Mouse (Mus musculus) liver, embryonic 11.5 days (tissue): ENCODE results near the gene Cdh19. TPM values are rescaled to one million over a fixed set of nuclear protein-coding genes. Genes with fewer than 3 reads are reported as not detected.

ENCODE experiments used
- ATAC-seq: fragments of 200-750 bp; cut with Nextera tagmentation; replicated peaks from 2 replicates; pipeline ENCODE4 v1.8.0; 2017; ENCODE audit warnings: moderate number of reproducible peaks, mild to moderate bottlenecking, moderate TSS enrichment, moderate library complexity; ENCODE audit not compliant: low FRiP score
- DNase-seq: peaks from one replicate; pipeline ENCODE4 v3.0.0-alpha.2; 2017; ENCODE audit warnings: low spot score
- H3K27ac ChIP-seq: fragments of 300-500 bp; sonication (generic); 2 replicates; pipeline ENCODE4 v1.5.1; 2014; ENCODE audit warnings: mild to moderate bottlenecking, low read depth, low read length, control low read depth
- H3K27me3 ChIP-seq: fragments of 300-500 bp; sonication (generic); replicated peaks from 2 replicates; pipeline ENCODE4 v1.6.1; 2014; ENCODE audit warnings: low read length, mixed read lengths; ENCODE audit not compliant: control insufficient read depth, insufficient read depth
- H3K36me3 ChIP-seq: fragments of 300-500 bp; sonication (generic); 2 replicates; pipeline ENCODE4 v1.6.1; 2014; ENCODE audit warnings: mild to moderate bottlenecking, low read length, moderate library complexity, mixed read lengths; ENCODE audit not compliant: control insufficient read depth, insufficient read depth
- H3K4me1 ChIP-seq: fragments of 300-500 bp; sonication (generic); replicated peaks from 2 replicates; pipeline ENCODE4 v1.6.1; 2014; ENCODE audit warnings: low read length, mixed read lengths; ENCODE audit not compliant: control insufficient read depth, insufficient read depth
- H3K4me2 ChIP-seq: fragments of 300-500 bp; sonication (generic); 2 replicates; pipeline ENCODE4 v1.6.1; 2014; ENCODE audit warnings: mild to moderate bottlenecking, control low read depth, moderate library complexity
- H3K4me3 ChIP-seq: fragments of 300-500 bp; sonication (generic); 2 replicates; pipeline ENCODE4 v1.5.1; 2014; ENCODE audit warnings: low read depth, low read length, control low read depth
- H3K9ac ChIP-seq: fragments of 300-500 bp; sonication (generic); 2 replicates; pipeline ENCODE4 v1.6.1; 2014; ENCODE audit warnings: low read depth, low read length, control low read depth
- H3K9me3 ChIP-seq: fragments of 300-500 bp; sonication (generic); 2 replicates; pipeline ENCODE4 v1.6.1; 2016; ENCODE audit warnings: low read length, inconsistent platforms, mixed read lengths; ENCODE audit not compliant: control insufficient read depth
- WGBS: fragments of 180-500 bp; shearing (Covaris S2); extraction: QIAGEN DNeasy Blood & Tissue Kit; methylation state at CpG from one replicate; pipeline ENCODE4 v1.1.7; 2014; 5-methylcytosine and 5-hydroxymethylcytosine counted together
- polyA plus RNA-seq: library from polyadenylated mRNA; unstranded; fragments of >200 nt; fragmentation: Nextera tagmentation; extraction: Ambion mirVana; gene quantifications from 2 replicates; pipeline ENCODE4 v1.2.1, GENCODE M21; 2014

Cdh19 gene
- polyA plus RNA-seq = 0.18 and 0.26 TPM in 2 replicates

GRCm38 (mm10) chr1:110977484-110977883 lies at the start of gene Cdh19:
TSS of gene Cdh19 (minus strand) at chr1:110977584.
- no peak for ATAC-seq
- H3K27me3 ChIP-seq = no peaks in the 10 kb centered on the region
- H3K9ac ChIP-seq = no peak within 1 kb of the TSS
- H3K4me2 ChIP-seq = no peak within 1 kb of the TSS
- no peak within 1 kb of the TSS for H3K4me3 ChIP-seq
- no peaks in the 10 kb centered on the region for H3K4me1 ChIP-seq
- 63% methylated on average over 2 of the region's 2 CpGs for WGBS
- no peak for DNase-seq
- no peaks in the 10 kb centered on the region for H3K9me3 ChIP-seq
- no peak within 1 kb of the TSS for H3K27ac ChIP-seq
- H3K36me3 ChIP-seq = no peaks in the 10 kb centered on the region

- Histone ChIP-seq H3K9ac (no peak overlapping the region), H3K4me1 (no peaks in the 10 kb centered on the region), H3K4me3 (no peak overlapping the region), H3K9me3 (no peaks in the 10 kb centered on the region), H3K27me3 (no peaks in the 10 kb centered on the region), H3K36me3 (no peaks in the 10 kb centered on the region), H3K4me2 (no peak overlapping the region), H3K27ac (no peak overlapping the region)
- WGBS = 60% methylated on average over 3 of the region's 3 CpGs
- DNase-seq (no peak), ATAC-seq (no peak)
Measured at GRCm38 (mm10) chr1:111020434-111021060, 43.2 kb upstream of the Cdh19 start.

GRCm38 (mm10) chr1:111017640-111018039 lies 40.3 kb upstream of the Cdh19 start:
- Histone ChIP-seq H3K27ac (no peak overlapping the region), H3K4me1 (no peaks in the 10 kb centered on the region), H3K36me3 (no peaks in the 10 kb centered on the region), H3K4me3 (no peak overlapping the region), H3K4me2 (no peak overlapping the region), H3K9me3 (no peaks in the 10 kb centered on the region), H3K9ac (no peak overlapping the region), H3K27me3 (no peaks in the 10 kb centered on the region)
- DNase-seq (no peak), ATAC-seq (no peak)

- Histone ChIP-seq H3K27me3 (no peaks in the 10 kb centered on the region), H3K36me3 (no peaks in the 10 kb centered on the region), H3K9ac (no peak overlapping the region), H3K4me2 (no peak overlapping the region), H3K4me3 (no peak overlapping the region), H3K27ac (no peak overlapping the region), H3K4me1 (no peaks in the 10 kb centered on the region), H3K9me3 (no peaks in the 10 kb centered on the region)
- DNase-seq (no peak), ATAC-seq (no peak)
Measured at GRCm38 (mm10) chr1:110989824-110990223, 12.4 kb upstream of the Cdh19 start.

- no peak overlapping the region for H3K4me3 ChIP-seq
- no peak overlapping the region for H3K27ac ChIP-seq
- no peak for DNase-seq
- no peak overlapping the region for H3K9ac ChIP-seq
- no peak overlapping the region for H3K4me2 ChIP-seq
- no peaks in the 10 kb centered on the region for H3K27me3 ChIP-seq
- no peaks in the 10 kb centered on the region for H3K9me3 ChIP-seq
- H3K4me1 ChIP-seq = no peaks in the 10 kb centered on the region
- no peaks in the 10 kb centered on the region for H3K36me3 ChIP-seq
- ATAC-seq = no peak
- WGBS = 82% methylated on average over 2 of the region's 2 CpGs
Measured at GRCm38 (mm10) chr1:110969201-110969600, 8.2 kb downstream of the Cdh19 start.

GRCm38 (mm10) chr1:110909752-110910151 lies 67.6 kb downstream of the Cdh19 start:
- Histone ChIP-seq H3K27me3 (no peaks in the 10 kb centered on the region), H3K9me3 (no peaks in the 10 kb centered on the region), H3K27ac (no peak overlapping the region), H3K4me2 (no peak overlapping the region), H3K9ac (no peak overlapping the region), H3K4me3 (no peak overlapping the region), H3K36me3 (no peaks in the 10 kb centered on the region), H3K4me1 (no peaks in the 10 kb centered on the region)
- no peak for ATAC-seq
- WGBS = 86% methylated on average over 1 of the region's 1 CpGs
- DNase-seq = no peak

GRCm38 (mm10) chr1:110909218-110909617 lies 68.2 kb downstream of the Cdh19 start:
- H3K9me3 ChIP-seq = no peaks in the 10 kb centered on the region
- ATAC-seq = no peak
- no peak for DNase-seq
- no peak overlapping the region for H3K4me3 ChIP-seq
- WGBS = 76% methylated on average over 1 of the region's 1 CpGs
- no peak overlapping the region for H3K9ac ChIP-seq
- no peaks in the 10 kb centered on the region for H3K27me3 ChIP-seq
- H3K36me3 ChIP-seq = no peaks in the 10 kb centered on the region
- H3K27ac ChIP-seq = no peak overlapping the region
- no peak overlapping the region for H3K4me2 ChIP-seq
- H3K4me1 ChIP-seq = no peaks in the 10 kb centered on the region

GRCm38 (mm10) chr1:110904266-110904665 lies 73.1 kb downstream of the Cdh19 start:
- Histone ChIP-seq H3K9me3 (no peaks in the 10 kb centered on the region), H3K27ac (no peak overlapping the region), H3K4me3 (no peak overlapping the region), H3K27me3 (no peaks in the 10 kb centered on the region), H3K4me1 (no peaks in the 10 kb centered on the region), H3K4me2 (no peak overlapping the region), H3K36me3 (no peaks in the 10 kb centered on the region), H3K9ac (no peak overlapping the region)
- ATAC-seq (no peak), DNase-seq (no peak)
- 82% methylated on average over 2 of the region's 2 CpGs for WGBS
